Mouse (Mus musculus) layer of hippocampus, adult 18-20 months (tissue): Measurements from ENCODE around the gene Kcnh2. TPM values are rescaled to one million over a fixed set of nuclear protein-coding genes. Genes with fewer than 3 reads are reported as not detected.
A peak's percentile ranks its signal among the peaks of the same experiment; 100 is the strongest.
"Not testable (repeated sequence)": the region's sequence is repeated elsewhere in the genome, so short reads cannot be mapped to it uniquely, and the experiment has no call there.

Experiments used
- DNase-seq, 2 experiments: peaks; one replicate each; pipeline ENCODE4 v3.0.0; 2022; ENCODE audit warnings: low spot score in 2 of 2
- long read RNA-seq: library from polyadenylated mRNA; stranded (forward); transcript quantifications from one replicate; pipeline ENCODE4 v2.0.0, GENCODE M21; 2021
- total RNA-seq, 2 experiments: library from RNA; stranded (reverse); gene quantifications; 2 replicates each; pipeline ENCODE4 v1.2.3; 2021

The Kcnh2 gene
- 10 to 100 TPM; 23.0 to 26.8 TPM for total RNA-seq
- long read RNA-seq, full-length matches to known transcripts: 12 of 22 reads
- long read RNA-seq, partial matches to known transcripts: 2 of 22 reads
- long read RNA-seq, other reads (novel, unspliced or antisense): 8 of 22 reads

- DNase-seq: no peak
Measured at GRCm38 (mm10) chr5:24351278-24351677, at the start of gene Kcnh2. TSS of gene Kcnh2 (minus strand) at chr5:24351604.

DNA sequence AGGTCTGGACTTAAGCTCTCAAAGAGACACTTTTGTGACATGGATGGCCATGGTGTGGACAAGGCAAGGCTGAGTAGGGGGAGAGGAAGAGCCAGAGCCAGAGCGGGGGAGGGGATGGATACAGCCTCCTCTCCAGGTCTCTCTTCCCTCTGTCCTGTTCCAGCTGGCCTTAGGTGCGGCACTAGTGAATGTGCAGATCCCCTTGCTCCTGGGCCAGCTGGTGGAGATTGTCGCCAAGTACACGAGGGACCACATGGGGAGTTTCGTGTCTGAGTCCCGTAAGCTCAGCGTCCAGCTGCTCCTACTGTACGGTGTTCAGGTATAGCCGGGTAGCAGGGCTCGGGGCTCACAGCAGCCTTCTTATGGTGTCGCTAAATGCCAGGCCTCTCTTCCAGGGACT lies 49.0 kb upstream of the Kcnh2 start:
- no peak for DNase-seq

DNA sequence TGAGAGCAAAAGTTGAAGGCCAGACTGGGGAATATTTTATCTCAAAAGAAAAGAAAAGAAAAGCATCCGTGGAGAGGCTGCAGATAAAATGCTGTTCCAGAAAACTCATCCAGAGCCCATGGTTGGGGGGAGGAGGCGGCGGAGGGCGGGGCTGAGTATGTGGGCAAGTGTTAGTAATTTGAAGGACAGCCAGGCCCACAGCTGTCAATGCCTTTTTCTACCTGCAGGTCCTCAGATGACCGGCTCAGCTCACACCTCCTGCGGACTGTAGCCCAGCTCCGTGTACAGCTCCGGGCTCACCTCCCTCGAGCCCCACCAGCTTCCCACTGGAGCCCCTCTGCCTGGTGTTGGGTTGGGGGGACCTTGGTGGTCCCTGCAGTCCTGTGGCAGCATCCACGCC lies 48.3 kb upstream of the Kcnh2 start:
- DNase-seq: no peak

DNA sequence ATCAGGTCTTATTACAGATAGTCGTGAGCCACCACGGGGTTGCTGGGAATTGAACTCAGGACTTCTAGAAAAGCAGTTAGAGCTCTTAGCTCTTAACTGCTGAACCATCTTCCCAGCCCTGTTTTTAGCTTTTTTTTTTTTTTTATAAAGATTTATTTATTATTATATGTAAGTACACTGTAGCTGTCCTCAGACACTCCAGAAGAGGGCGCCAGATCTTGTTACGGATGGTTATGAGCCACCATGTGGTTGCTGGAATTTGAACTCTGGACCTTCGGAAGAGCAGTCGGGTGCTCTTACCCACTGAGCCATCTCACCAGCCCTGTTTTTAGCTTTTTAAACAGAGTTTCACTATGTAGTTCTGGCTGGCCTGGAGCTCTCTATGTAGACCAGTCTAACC lies 44.9 kb upstream of the Kcnh2 start:
- DNase-seq: not testable (repeated sequence)

- DNase-seq: peak; percentile 95 to 99
Measured at GRCm38 (mm10) chr5:24394165-24394894, 42.9 kb upstream of the Kcnh2 start.

DNA sequence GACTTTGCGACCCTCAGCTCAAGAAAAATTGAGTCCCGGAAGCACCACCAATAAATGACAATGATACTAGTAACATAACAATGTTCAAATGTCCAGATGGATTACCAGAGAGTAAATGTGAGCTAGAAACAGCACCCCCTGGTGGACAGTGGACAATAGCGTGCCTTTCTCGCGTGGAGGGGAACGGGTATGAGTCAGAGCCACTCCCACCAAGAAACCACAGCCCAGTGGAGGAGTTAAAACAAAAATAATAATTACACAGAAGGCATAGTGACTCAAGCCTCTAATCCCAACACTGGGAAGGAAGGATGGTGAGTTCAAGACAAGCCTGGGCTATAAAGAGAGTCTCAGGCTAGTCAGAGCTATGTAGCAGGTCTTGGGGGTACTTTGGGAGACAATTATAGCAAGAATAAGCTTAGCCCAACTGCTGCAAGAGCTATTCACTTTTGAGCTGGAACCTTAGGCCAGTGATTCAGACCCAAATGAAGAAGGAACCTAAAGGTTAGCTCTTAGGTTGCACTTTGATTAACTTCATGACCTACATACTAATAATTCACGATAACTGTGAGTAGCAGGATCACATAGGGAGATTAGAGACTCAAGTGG lies 42.1 kb upstream of the Kcnh2 start, which contains the start of gene Abcb8:
TSS of gene Abcb8 (plus strand) at position 272 of the 606 bp plus-strand sequence.
- peak; percentile 81 to 93 for DNase-seq

DNA sequence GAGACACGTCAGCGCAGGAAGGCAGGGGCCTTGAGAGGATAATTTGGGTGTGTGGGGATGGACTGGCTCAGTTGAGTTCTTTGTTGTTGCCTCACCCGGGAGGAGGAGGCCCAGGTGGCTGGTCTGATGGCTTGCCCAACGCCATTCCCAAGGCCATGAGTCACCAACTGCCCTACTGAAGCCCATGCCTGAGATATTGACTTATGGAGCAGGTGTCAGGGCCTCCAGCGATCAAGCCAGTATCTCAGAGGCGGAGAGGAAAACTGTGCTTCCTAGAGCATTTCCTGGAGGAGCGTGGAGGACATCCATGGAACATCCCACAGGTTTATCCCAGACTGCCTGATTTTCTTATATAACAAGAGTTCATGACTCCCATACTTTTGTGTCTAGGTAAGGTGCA lies 41.3 kb upstream of the Kcnh2 start:
- DNase-seq: no peak

DNA sequence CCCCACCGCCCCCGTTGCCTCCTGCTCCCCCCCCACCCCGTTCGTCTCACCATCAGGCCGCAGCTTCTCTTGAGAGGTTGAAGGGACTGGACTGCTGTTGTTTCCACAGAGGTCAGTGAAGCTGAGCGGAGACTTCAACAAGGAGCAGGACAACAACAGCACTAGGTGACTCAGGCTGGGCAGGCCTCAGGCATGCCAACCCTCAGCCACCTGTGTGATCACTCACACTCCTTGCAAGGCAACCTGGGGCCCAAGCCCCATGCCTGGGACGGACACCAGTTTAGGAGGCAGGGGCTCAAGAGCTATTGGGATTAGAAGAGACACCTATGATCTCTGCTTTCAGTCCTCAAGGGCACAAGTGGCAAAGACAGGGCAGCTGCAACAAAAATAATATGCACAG lies 40.5 kb upstream of the Kcnh2 start, which contains the start of gene Atg9b:
TSS of gene Atg9b (minus strand) at position 280 of the 400 bp plus-strand sequence.
- no peak for DNase-seq

DNA sequence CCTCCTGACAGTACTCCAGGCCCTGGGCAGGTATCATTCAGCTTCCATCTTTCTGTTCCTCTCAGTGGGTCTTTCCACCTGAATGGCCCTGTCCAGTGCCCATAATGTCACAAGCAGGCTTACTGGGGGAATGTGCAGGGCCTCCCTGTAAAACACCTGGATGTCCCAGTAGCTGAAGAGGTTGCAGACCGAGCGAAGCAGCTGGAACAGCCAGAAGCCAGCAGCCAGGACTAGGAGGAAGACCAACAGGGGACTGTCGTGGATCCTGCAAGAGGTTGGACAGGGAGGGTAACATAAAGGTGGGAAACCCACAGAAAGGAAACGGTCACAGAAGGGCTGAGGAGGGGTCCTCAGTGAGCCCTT lies 38.2 kb upstream of the Kcnh2 start:
- DNase-seq: no peak

DNA sequence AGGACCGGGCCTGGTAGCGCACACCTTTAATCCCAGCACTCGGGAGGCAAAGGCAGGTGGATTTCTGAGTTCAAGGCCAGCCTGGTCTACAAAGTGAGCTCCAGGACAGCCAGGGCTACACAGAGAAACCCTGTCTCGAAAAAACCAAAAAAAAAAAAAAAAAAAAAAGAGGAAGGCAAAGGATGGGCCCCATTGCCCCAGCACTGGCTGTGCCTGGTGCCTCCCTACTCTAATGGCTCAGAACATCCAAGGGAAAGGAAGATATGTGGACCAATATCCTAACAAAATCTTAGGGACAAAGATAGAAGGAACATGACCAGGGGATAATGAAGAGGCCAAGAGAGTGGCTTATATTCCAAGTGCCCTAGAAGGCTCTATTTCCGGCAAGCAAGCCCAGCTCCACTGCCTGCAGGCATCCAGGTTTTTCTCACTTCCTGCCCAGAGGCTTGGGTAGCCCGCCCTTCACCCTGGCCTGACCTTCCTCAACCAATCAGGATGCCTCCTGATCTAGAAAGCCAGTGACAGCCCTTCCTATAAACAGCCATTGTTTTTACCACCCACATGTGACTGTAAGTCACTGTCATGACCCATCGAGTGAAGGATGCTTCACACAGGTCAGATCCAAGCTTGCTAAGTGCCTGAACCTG lies 37.7 kb upstream of the Kcnh2 start:
- DNase-seq: no peak

DNA sequence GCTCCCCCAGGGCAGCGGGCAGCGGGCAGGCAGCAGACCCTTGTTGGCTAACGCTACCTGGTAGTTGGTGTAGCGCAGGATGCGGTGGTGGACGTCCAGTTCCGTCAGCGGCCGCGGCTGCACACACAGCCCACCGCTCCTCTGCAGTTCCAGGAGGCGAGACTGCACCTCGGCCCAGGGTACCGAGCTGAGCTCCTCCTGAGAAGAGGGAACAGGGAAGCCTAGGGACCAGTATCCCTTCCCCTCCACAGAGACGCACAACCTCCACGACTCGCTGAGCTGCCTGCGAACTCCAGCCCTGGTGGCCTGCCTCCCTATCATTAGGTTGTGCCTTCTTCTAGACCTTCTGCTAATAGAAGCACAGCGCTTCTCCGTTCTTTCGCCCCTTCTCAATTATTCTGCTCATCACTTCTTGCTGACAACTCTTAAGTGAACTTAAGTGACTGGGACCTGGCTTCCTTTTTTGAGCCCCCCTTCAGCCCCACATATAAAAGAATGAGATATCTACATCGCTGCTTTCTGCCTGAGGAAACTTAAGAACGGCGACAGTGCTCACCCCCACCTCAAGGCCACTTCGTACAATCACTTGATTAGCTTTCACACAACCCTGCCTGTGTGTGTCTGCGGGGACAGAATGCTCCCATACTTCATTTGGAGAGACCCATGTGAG lies 37.0 kb upstream of the Kcnh2 start:
- DNase-seq: no peak

GRCm38 (mm10) chr5:24387264-24388241 lies 36.1 kb upstream of the Kcnh2 start:
- DNase-seq: peak; percentile 57 to 71

DNA sequence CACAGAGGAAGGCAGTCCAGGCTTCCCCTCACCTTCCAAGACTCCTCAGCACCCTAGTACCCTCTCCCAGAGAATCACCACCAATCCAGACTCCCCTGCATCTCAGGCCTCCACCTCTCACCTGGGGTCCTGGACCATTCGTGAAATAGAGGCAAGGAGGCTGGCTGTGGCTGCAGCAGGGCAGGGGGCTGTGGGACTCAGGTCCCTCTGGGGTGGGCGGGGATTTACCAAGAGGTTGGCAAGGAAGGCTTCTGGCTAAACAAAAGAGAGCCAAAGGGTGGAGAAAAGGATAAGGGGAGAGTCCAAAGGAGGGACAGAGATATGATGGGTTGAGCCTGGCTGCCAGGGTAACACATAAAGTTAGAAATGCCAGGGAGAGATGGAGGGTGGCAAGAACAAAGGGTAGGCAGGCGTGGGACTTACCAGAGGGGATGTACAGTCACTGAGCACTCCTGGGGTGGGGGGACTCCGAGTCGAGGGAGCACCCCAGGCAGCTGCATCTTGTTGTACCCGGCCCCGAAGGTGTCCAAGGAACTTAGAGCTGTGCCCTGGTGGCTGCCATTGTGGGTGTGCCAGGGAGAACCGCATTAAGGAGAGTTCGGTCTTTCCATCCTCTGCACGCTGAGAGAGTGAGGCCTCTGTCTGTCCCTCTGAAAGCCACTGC lies 34.6 kb upstream of the Kcnh2 start:
- DNase-seq: no peak

- no peak for DNase-seq
Measured at GRCm38 (mm10) chr5:24385374-24385773, 34.0 kb upstream of the Kcnh2 start.

GRCm38 (mm10) chr5:24384407-24384806 lies 33.0 kb upstream of the Kcnh2 start:
- DNase-seq: peak; percentile 26 to 50

DNA sequence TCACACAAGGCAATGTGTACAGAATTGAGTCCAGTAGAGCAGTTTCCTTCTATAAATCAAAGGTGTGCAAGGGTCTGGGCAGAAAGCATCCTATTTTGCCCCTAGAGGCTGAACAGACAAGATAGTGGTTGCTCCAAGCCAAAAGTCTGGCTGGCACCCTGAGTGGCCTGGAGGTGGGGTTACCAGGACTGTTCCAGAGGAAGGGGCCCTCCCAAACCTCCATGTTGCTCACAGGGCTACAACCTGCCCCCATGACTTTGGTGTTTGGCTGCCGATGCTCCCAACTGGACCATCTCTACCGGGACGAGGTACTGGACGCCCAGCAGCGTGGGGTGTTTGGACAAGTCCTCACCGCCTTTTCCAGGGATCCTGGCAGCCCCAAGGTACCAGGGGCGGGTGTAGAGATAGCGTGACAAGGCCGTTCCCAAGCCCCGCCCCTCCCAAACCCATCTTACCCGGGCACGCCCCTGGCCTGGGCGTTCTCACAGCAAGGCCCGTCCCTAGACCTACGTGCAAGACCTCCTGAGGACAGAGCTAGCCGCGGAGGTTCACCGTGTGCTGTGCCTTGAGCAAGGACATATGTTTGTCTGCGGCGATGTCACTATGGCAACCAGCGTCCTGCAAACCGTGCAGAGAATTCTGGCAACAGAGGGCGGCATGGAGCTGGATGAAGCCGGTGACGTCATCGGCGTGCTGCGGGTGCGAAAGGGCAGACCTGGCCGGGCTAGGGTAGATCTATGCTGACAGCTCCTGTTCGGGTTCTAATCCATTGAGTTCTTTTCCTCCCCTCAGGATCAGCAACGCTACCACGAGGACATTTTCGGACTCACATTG lies 31.8 kb upstream of the Kcnh2 start:
- DNase-seq: peak; percentile 88 to 95

DNA sequence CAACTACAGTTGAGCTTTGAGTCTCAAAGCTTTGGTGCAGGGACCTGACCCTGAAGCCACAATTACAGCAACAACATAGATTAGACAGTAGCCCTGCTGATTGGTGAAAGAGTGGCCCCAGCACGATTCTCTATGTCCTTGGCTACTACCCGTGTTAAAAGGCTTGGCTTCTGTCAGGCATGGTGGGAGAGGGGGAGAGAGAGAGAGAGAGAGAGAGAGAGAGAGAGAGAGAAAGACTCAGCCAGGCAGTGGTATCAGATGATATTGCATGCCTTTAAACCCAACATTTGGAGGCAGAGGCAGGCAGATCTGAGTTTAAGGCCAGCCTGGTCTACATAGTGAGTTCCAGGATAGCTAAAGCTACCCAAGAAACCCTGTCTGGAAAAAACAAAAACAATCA lies 30.6 kb upstream of the Kcnh2 start:
- no peak for DNase-seq

- DNase-seq: no peak
Measured at GRCm38 (mm10) chr5:24381486-24381885, 30.1 kb upstream of the Kcnh2 start.

DNA sequence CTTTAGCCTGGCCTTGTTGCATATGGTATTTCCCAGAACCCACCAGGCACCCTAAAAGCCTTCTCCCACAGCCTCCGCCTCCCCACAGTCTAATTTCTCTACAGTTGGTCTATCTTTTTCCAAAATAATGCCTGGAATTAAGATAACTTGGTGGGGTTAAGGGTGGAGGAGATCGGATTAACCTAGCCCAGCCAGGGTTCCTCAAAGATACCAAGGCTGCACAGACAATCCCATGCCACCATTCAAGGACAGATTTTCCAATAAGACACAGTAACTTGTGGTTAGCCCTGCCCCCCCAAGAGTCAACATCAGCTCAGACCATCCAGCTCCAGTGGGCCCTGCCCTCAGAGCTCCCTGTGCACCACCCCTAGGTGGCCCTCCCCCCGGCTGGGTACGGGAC lies 29.1 kb upstream of the Kcnh2 start:
- no peak for DNase-seq
